Mouse (Mus musculus) megakaryocyte, embryonic 14.5 days (primary cell): ENCODE measurements around the gene Tram1l1.

ENCODE experiments used
- FLI1 ChIP-seq: IDR thresholded peaks from 2 replicates; pipeline ENCODE4 v1.6.1; 2012; ENCODE audit warnings: low read length, inconsistent platforms, mixed read lengths
- GATA1 ChIP-seq: IDR thresholded peaks from 3 replicates; pipeline ENCODE4 v1.6.1; 2012; ENCODE audit warnings: mixed read lengths, low read length, inconsistent platforms, borderline replicate concordance

DNA sequence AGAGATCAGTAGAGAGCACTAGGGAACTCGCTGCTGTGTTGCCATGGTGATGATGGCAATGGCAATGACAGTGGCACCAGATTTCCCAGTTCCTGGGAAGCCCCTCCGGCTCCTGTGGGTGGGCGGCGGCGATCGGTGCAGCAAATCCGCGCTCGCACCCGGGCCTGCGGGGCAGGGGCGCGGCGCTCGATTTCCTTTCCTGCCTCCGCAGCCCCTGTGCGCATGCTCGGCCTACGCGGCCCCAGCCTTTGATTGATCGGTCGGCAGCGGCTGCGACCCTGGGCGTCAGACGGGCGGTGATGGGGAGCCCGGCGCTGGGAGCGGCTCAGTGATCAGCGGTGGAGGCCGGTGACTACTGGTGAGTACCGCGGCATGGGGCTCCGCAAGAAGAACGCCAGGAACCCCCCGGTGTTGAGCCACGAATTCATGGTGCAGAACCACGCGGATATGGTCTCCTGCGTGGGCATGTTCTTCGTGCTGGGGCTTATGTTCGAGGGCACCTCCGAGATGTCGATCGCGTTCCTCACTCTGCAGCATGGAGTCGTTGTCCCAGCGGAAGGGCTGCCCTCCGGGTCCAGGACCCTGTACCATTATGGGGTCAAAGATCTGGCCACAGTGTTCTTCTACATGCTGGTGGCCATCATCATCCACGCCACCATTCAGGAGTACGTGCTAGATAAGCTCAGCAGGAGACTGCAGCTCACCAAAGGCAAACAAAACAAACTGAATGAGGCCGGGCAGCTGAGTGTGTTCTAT, at the start of gene Tram1l1:
- no peak for TF ChIP-seq GATA1
- TF ChIP-seq FLI1: no peak
